Mouse (Mus musculus) forebrain, embryonic 10.5 days (tissue): ENCODE data around the gene Rpl27. TPM values are rescaled to one million over a fixed set of nuclear protein-coding genes. Genes with fewer than 3 reads are reported as not detected.
"Not testable (repeated sequence)": the region's sequence is repeated elsewhere in the genome, so short reads cannot be mapped to it uniquely, and the experiment has no call there.

Experiments
- DNase-seq: peaks from one replicate; pipeline ENCODE4 v3.0.0-alpha.2; 2017; ENCODE audit warnings: low spot score; ENCODE audit errors: extremely low spot score
- H3K27ac ChIP-seq: fragments of 300-500 bp; sonication (generic); 2 replicates; pipeline ENCODE4 v1.5.1; 2016; ENCODE audit warnings: mild to moderate bottlenecking
- H3K27me3 ChIP-seq: fragments of 300-500 bp; sonication (generic); 2 replicates; pipeline ENCODE4 v1.6.1; 2016; ENCODE audit warnings: mild to moderate bottlenecking; ENCODE audit not compliant: poor library complexity, severe bottlenecking
- H3K36me3 ChIP-seq: fragments of 300-500 bp; sonication (generic); replicated peaks from 2 replicates; pipeline ENCODE4 v1.6.1; 2016; ENCODE audit warnings: mild to moderate bottlenecking, moderate library complexity
- H3K4me1 ChIP-seq: fragments of 300-500 bp; sonication (generic); 2 replicates; pipeline ENCODE4 v1.6.1; 2016
- H3K4me3 ChIP-seq: fragments of 300-500 bp; sonication (generic); 2 replicates; pipeline ENCODE4 v1.5.1; 2016; ENCODE audit warnings: mild to moderate bottlenecking, moderate library complexity
- H3K9me3 ChIP-seq: fragments of 300-500 bp; sonication (generic); 2 replicates; pipeline ENCODE4 v1.6.1; 2016; ENCODE audit warnings: mild to moderate bottlenecking, moderate library complexity
- WGBS: fragments of 180-500 bp; shearing (Covaris S2); methylation state at CpG from one replicate; pipeline ENCODE4 v1.1.7; 2016; 5-methylcytosine and 5-hydroxymethylcytosine counted together
- polyA plus RNA-seq: library from polyadenylated mRNA; unstranded; fragments of >200 nt; fragmentation: Nextera tagmentation; extraction: Ambion mirVana; gene quantifications from 2 replicates; pipeline ENCODE4 v1.2.1, GENCODE M21; 2016

Rpl27 gene
- polyA plus RNA-seq, 1 experiment from 2014 or later, result 505 TPM

GRCm38 (mm10) chr11:101465101-101465868 lies 23.2 kb downstream of the Rpl27 start:
- Histone ChIP-seq H3K36me3 (peaks cover 18% of the 10 kb centered on the region), H3K9me3 (no peaks in the 10 kb centered on the region), H3K4me3 (peak overlapping the region; percentile 83), H3K27me3 (peaks cover 42% of the 10 kb centered on the region), H3K27ac (peak overlapping the region; percentile 83), H3K4me1 (peaks cover 87% of the 10 kb centered on the region)
- under 1% methylated on average over 51 of the region's 51 CpGs for WGBS
- peak; percentile 58 for DNase-seq

- H3K9me3 ChIP-seq, result no peaks in the 10 kb centered on the region
- peak within 1 kb of the TSS; percentile 83 for H3K27ac ChIP-seq
- 1% methylated on average over 60 of the region's 60 CpGs for WGBS
- peaks cover 18% of the 10 kb centered on the region for H3K36me3 ChIP-seq
- DNase-seq, result peak; percentile 64
- peaks cover 47% of the 10 kb centered on the region for H3K27me3 ChIP-seq
- H3K4me1 ChIP-seq, result peaks cover 92% of the 10 kb centered on the region
- peak within 1 kb of the TSS; percentile 90 for H3K4me3 ChIP-seq
These were observed 23.9 kb downstream of the Rpl27 start, which contains the start of gene Vat1 for GRCm38 (mm10) chr11:101465869-101466551. Gene Vat1 (minus strand): TSS chr11:101466230.

DNA sequence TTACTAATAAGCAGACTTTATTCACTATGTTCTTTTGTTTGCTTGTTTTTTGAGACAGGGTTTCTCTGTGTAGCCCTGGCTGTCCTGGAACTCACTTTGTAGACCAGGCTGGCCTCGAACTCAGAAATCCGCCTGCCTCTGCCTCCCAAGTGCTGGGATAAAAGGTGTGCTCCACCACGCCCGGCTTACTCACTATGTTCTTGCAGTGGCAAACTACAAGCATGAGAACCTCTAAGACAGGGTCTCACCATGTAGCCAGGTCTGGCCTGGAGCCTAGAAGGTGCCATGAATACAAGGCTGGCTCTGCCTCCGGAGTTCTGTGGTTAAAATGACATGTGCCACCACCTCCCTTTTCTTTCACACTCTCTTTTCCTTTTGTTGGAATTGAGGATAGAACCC lies 24.5 kb downstream of the Rpl27 start:
- H3K9me3 ChIP-seq, DNase-seq, H3K27ac ChIP-seq: not testable (repeated sequence)
- Histone ChIP-seq H3K4me3 (peak overlapping the region; percentile 83), H3K27me3 (peaks cover 48% of the 10 kb centered on the region), H3K36me3 (peaks cover 18% of the 10 kb centered on the region), H3K4me1 (peaks cover 94% of the 10 kb centered on the region)
- 64% methylated on average over 5 of the region's 5 CpGs for WGBS

DNA sequence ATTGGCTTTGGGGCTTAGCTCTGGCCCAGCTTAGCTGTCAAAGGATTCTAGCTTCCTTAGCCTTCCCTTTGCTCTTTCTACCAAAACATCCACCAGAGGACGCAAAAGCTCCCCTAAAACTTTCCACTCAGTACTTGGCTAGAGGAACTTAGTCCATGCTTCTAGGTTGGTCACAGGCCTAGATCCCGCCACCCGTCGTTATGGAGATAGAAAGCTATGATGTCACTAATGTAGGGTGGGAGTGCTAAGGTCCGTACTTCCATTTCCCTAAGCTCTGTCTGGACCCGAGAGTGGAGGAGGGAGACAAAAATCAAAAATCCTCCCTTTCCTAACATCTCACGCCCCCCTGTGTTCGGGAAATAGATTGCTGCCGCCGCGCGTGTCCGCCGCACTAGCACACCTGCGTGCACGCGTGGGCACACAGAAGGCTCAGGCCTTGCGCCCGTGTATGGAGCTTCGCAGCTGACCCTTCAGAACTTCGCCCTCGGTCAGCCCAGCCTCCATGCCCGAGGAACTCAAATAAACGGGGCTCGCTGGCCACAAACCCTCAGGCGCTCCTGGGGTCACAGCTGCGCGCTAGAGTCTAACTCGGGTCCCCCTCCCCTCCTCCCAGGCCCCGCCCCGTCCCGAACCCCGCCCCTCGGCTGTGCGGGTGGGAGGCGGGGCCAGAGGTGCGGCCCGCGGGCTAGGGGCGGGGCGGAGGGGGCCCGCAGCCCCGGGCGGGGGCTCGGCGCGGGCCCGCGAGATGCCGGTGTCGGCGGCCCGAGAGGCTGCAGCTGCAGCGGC lies 25.6 kb downstream of the Rpl27 start:
- 1% methylated on average over 54 of the region's 54 CpGs for WGBS
- Histone ChIP-seq H3K27ac (peak overlapping the region; percentile 92), H3K27me3 (peaks cover 48% of the 10 kb centered on the region), H3K4me1 (peaks cover 94% of the 10 kb centered on the region), H3K4me3 (peak overlapping the region; percentile 90), H3K9me3 (no peaks in the 10 kb centered on the region), H3K36me3 (peaks cover 14% of the 10 kb centered on the region)
- peak; percentile 83 for DNase-seq

GRCm38 (mm10) chr11:101468263-101468688 lies 26.2 kb downstream of the Rpl27 start:
- Histone ChIP-seq H3K4me3 (peak overlapping the region; percentile 90), H3K27me3 (peaks cover 48% of the 10 kb centered on the region), H3K9me3 (no peaks in the 10 kb centered on the region), H3K4me1 (peaks cover 91% of the 10 kb centered on the region), H3K36me3 (peaks cover 14% of the 10 kb centered on the region), H3K27ac (peak overlapping the region; percentile 92)
- DNase-seq, result peak; percentile 70
- under 1% methylated on average over 31 of the region's 31 CpGs for WGBS

- H3K9me3 ChIP-seq, result no peaks in the 10 kb centered on the region
- H3K27ac ChIP-seq, result peak overlapping the region; percentile 92
- WGBS, result 7% methylated on average over 13 of the region's 13 CpGs
- peaks cover 48% of the 10 kb centered on the region for H3K27me3 ChIP-seq
- DNase-seq, result no peak
- H3K4me1 ChIP-seq, result peaks cover 87% of the 10 kb centered on the region
- peak overlapping the region; percentile 90 for H3K4me3 ChIP-seq
- peaks cover 14% of the 10 kb centered on the region for H3K36me3 ChIP-seq
These were observed 26.6 kb downstream of the Rpl27 start for GRCm38 (mm10) chr11:101468731-101469130.

DNA sequence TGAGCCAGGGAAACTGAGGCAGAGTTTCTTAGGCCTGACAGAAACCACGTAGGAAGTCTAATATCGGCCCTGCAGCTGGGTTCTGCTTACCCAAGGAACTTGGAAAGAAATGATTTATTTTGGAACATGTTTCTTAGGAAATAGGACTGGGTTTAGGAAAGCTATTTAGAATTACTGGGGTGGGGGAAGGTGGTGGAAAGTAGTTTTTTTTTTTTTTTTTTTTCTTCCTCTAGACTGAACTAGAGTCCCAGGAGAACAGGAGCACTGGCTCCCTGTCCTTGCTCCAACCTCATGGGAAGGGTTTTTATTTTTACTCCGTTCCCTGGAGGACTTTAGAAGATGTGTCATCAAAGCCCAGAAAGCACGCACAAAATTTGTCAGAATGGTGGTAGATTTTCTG lies 27.1 kb downstream of the Rpl27 start:
- peaks cover 83% of the 10 kb centered on the region for H3K4me1 ChIP-seq
- WGBS, result 69% methylated on average over 4 of the region's 4 CpGs
- no peaks in the 10 kb centered on the region for H3K9me3 ChIP-seq
- no peak for DNase-seq
- peak overlapping the region; percentile 90 for H3K4me3 ChIP-seq
- H3K27me3 ChIP-seq, result peaks cover 47% of the 10 kb centered on the region
- H3K27ac ChIP-seq, result peak overlapping the region; percentile 92; the same call in 1 of the 2 replicates
- H3K36me3 ChIP-seq, result peaks cover 14% of the 10 kb centered on the region

DNA sequence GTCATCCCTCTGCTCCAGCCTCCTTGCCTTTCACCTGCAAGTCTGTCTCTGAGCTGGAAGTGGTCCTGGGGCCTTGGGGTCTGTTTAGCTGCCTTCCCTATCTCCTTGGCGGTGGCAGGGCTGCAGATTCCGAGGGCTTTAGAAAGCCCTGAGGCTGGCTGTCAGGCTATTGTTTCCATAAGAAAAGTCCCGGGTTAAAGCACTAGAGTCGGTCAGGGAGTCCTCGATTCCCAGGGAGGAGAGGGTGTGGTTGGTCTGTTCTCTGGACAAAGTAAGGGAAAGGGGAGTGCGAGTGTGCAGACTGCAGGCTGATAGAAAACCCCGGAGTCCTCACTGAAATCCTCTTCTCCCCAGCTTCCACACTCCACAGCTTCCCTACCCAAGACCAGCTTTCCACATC lies 28.1 kb downstream of the Rpl27 start:
- DNase-seq, result no peak
- H3K27ac ChIP-seq, result 0 out of 2 replicates have a peak overlapping the region, but pooled peaks have one; percentile 40
- peak overlapping the region; percentile 27; the same call in 1 of the 2 replicates for H3K4me3 ChIP-seq
- H3K36me3 ChIP-seq, result peaks cover 14% of the 10 kb centered on the region
- H3K27me3 ChIP-seq, result peaks cover 37% of the 10 kb centered on the region
- WGBS, result 14% methylated on average over 7 of the region's 7 CpGs
- no peaks in the 10 kb centered on the region for H3K9me3 ChIP-seq
- H3K4me1 ChIP-seq, result peaks cover 72% of the 10 kb centered on the region

- H3K4me3 ChIP-seq, result no peak overlapping the region; the same call in 1 of the 2 replicates
- H3K27me3 ChIP-seq, result peaks cover 22% of the 10 kb centered on the region
- 76% methylated on average over 3 of the region's 3 CpGs for WGBS
- H3K36me3 ChIP-seq, result peaks cover 14% of the 10 kb centered on the region
- no peak overlapping the region for H3K27ac ChIP-seq
- H3K9me3 ChIP-seq, result no peaks in the 10 kb centered on the region
- peaks cover 56% of the 10 kb centered on the region for H3K4me1 ChIP-seq
- DNase-seq, result no peak
These were observed 29.8 kb downstream of the Rpl27 start for GRCm38 (mm10) chr11:101471926-101472325.

- no peaks in the 10 kb centered on the region for H3K9me3 ChIP-seq
- 51% methylated on average over 7 of the region's 7 CpGs for WGBS
- peaks cover 14% of the 10 kb centered on the region for H3K36me3 ChIP-seq
- no peak overlapping the region for H3K4me3 ChIP-seq
- no peak overlapping the region for H3K27ac ChIP-seq
- DNase-seq, result no peak
- H3K27me3 ChIP-seq, result peaks cover 19% of the 10 kb centered on the region
- H3K4me1 ChIP-seq, result peaks cover 56% of the 10 kb centered on the region
These were observed 30.2 kb downstream of the Rpl27 start for GRCm38 (mm10) chr11:101472336-101472735.

GRCm38 (mm10) chr11:101473686-101474085 lies 31.6 kb downstream of the Rpl27 start:
- H3K36me3 ChIP-seq, result peaks cover 14% of the 10 kb centered on the region
- DNase-seq, H3K9me3 ChIP-seq, H3K4me3 ChIP-seq, H3K27ac ChIP-seq: not testable (repeated sequence)
- WGBS, result 83% methylated on average over 1 of the region's 1 CpGs
- peaks cover 55% of the 10 kb centered on the region for H3K4me1 ChIP-seq
- peaks cover 16% of the 10 kb centered on the region for H3K27me3 ChIP-seq

GRCm38 (mm10) chr11:101474298-101474697 lies 32.2 kb downstream of the Rpl27 start:
- peaks cover 14% of the 10 kb centered on the region for H3K36me3 ChIP-seq
- WGBS, result 87% methylated on average over 5 of the region's 5 CpGs
- H3K27ac ChIP-seq, result no peak overlapping the region
- no peaks in the 10 kb centered on the region for H3K9me3 ChIP-seq
- H3K27me3 ChIP-seq, result peaks cover 12% of the 10 kb centered on the region
- no peak overlapping the region for H3K4me3 ChIP-seq
- no peak for DNase-seq
- H3K4me1 ChIP-seq, result peaks cover 55% of the 10 kb centered on the region
